Mouse (Mus musculus) kidney, postnatal 14 days (tissue): ENCODE measurements around the gene Rapgef4.

ENCODE experiments used
- DNase-seq: peaks from one replicate; pipeline ENCODE4 v3.0.0; 2022; ENCODE audit warnings: mixed read lengths

Gene Rapgef4

GRCm38 (mm10) chr2:72197026-72197425, 216.0 kb downstream of the Rapgef4 start:
- DNase-seq = no peak

GRCm38 (mm10) chr2:72199451-72199850, 218.4 kb downstream of the Rapgef4 start:
- no peak for DNase-seq

- peak; percentile 53 for DNase-seq
Measured at GRCm38 (mm10) chr2:72201506-72201905, 220.5 kb downstream of the Rapgef4 start.

GRCm38 (mm10) chr2:72202252-72202651, 221.2 kb downstream of the Rapgef4 start:
- DNase-seq = peak; percentile 50

- peak; percentile 76 for DNase-seq
Measured at GRCm38 (mm10) chr2:72203609-72204008, 222.6 kb downstream of the Rapgef4 start.

GRCm38 (mm10) chr2:72205869-72206268, 224.8 kb downstream of the Rapgef4 start:
- no peak for DNase-seq

- no peak for DNase-seq
Measured at GRCm38 (mm10) chr2:72206530-72207248, 225.6 kb downstream of the Rapgef4 start.

GRCm38 (mm10) chr2:72217336-72217735, 236.3 kb downstream of the Rapgef4 start:
- no peak for DNase-seq

- DNase-seq = peak; percentile 63
Measured at GRCm38 (mm10) chr2:72219921-72220320, 238.9 kb downstream of the Rapgef4 start.

GRCm38 (mm10) chr2:72221283-72221682, 240.2 kb downstream of the Rapgef4 start:
- DNase-seq = no peak

GRCm38 (mm10) chr2:72221706-72222105, 240.7 kb downstream of the Rapgef4 start:
- DNase-seq = no peak

- DNase-seq = no peak
Measured at GRCm38 (mm10) chr2:72222276-72222675, 241.2 kb downstream of the Rapgef4 start.

GRCm38 (mm10) chr2:72222736-72223455, 241.9 kb downstream of the Rapgef4 start:
- no peak for DNase-seq

- no peak for DNase-seq
Measured at GRCm38 (mm10) chr2:72223479-72223878, 242.4 kb downstream of the Rapgef4 start.

GRCm38 (mm10) chr2:72226006-72226405, 245.0 kb downstream of the Rapgef4 start:
- no peak for DNase-seq

- no peak for DNase-seq
Measured at GRCm38 (mm10) chr2:72227416-72227815, 246.4 kb downstream of the Rapgef4 start.

GRCm38 (mm10) chr2:72228881-72229280, 247.8 kb downstream of the Rapgef4 start:
- no peak for DNase-seq

GRCm38 (mm10) chr2:72230545-72230944, 249.5 kb downstream of the Rapgef4 start:
- peak; percentile 30 for DNase-seq

- DNase-seq = no peak
Measured at GRCm38 (mm10) chr2:72234085-72234484, 253.0 kb downstream of the Rapgef4 start.

- DNase-seq = peak; percentile 80
Measured at GRCm38 (mm10) chr2:72234943-72235342, 253.9 kb downstream of the Rapgef4 start.

GRCm38 (mm10) chr2:72235361-72235901, 254.4 kb downstream of the Rapgef4 start:
- DNase-seq = no peak

GRCm38 (mm10) chr2:72238421-72238820, 257.4 kb downstream of the Rapgef4 start:
- DNase-seq = no peak

GRCm38 (mm10) chr2:72238925-72239324, 257.9 kb downstream of the Rapgef4 start:
- no peak for DNase-seq

- no peak for DNase-seq
Measured at GRCm38 (mm10) chr2:72239456-72239855, 258.4 kb downstream of the Rapgef4 start.
